ENCODE assay signal across 14 mouse cellular contexts in genomic region chr16:5382930-5383329, GRCm38 (mm10).
DNase-seq lines count a peak whose midpoint lies in the region; ATAC-seq lines count a peak whose summit lies in the region.
"Had no signal": no experiment of that assay in that cellular context is flagged by ENCODE, and none has a peak within 500 bp of the region (broad histone marks: within the 10 kb centered on the region; RNA-seq: fewer than 3 reads in every experiment).

No protein-coding gene starts in this region.

- WGBS in hindbrain, embryonic 15.5 days: 40% methylated on average over 4 of the region's 4 CpGs
- WGBS in hindbrain, embryonic 14.5 days: 41% methylated on average over 4 of the region's 4 CpGs
- 47% methylated on average over 4 of the region's 4 CpGs for WGBS in midbrain, embryonic 14.5 days

- H3K4me2 ChIP-seq in hindbrain, embryonic 15.5 days: no peak overlapping the region
- H3K4me2 ChIP-seq in hindbrain, embryonic 14.5 days (replicated peaks): no peak overlapping the region
- H3K4me2 ChIP-seq in midbrain, embryonic 14.5 days (ENCODE audit: low read length): no peak overlapping the region
- H3K4me2 ChIP-seq: intestine, embryonic 15.5 days; limb, embryonic 12.5 days had no signal

- H3K4me1 ChIP-seq in hindbrain, embryonic 15.5 days (replicated peaks): no peaks in the 10 kb centered on the region
- no peaks in the 10 kb centered on the region for H3K4me1 ChIP-seq in hindbrain, embryonic 14.5 days (replicated peaks; ENCODE audit: control insufficient read depth, insufficient read depth, low read length)
- no peaks in the 10 kb centered on the region for H3K4me1 ChIP-seq in midbrain, embryonic 14.5 days (ENCODE audit: control insufficient read depth, insufficient read depth, low read length)
- H3K4me1 ChIP-seq: intestine, embryonic 15.5 days had no signal

- no peak for DNase-seq in hindbrain, embryonic 14.5 days (ENCODE audit: low spot score)
- peak; percentile 44 for DNase-seq in right cerebral cortex, adult 18-20 months
- no peak for DNase-seq in right cerebral cortex, postnatal 4 days
- peak; percentile 16 for DNase-seq in midbrain, embryonic 14.5 days
- DNase-seq in urinary bladder, postnatal 14 days (ENCODE audit: low spot score): no peak
- no peak for DNase-seq in kidney, postnatal 14 days
- no peak for DNase-seq in kidney, postnatal 4 days
- DNase-seq: cerebellum, adult 2 months; embryo, embryonic 11 days; lung, adult 18-20 months; thymus, postnatal 14 days had no signal

- no peak overlapping the region for H3K4me3 ChIP-seq in hindbrain, embryonic 15.5 days
- no peak overlapping the region for H3K4me3 ChIP-seq in hindbrain, embryonic 14.5 days (replicated peaks; ENCODE audit: low read length)
- no peak overlapping the region for H3K4me3 ChIP-seq in midbrain, embryonic 14.5 days (replicated peaks; ENCODE audit: low read depth, low read length)
- H3K4me3 ChIP-seq: intestine, embryonic 15.5 days; limb, embryonic 12.5 days had no signal

- 0 out of 2 replicates have a peak, but pooled peaks have one; percentile 8 for ATAC-seq in hindbrain, embryonic 15.5 days (ENCODE audit: low FRiP score, low read depth)
- ATAC-seq in hindbrain, embryonic 14.5 days (ENCODE audit: low FRiP score): no peak
- no peak for ATAC-seq in midbrain, embryonic 14.5 days (ENCODE audit: low FRiP score, low TSS enrichment)
- ATAC-seq: intestine, embryonic 15.5 days had no signal

- H3K9ac ChIP-seq in hindbrain, embryonic 15.5 days: no peak overlapping the region
- H3K9ac ChIP-seq in hindbrain, embryonic 14.5 days: no peak overlapping the region
- no peak overlapping the region for H3K9ac ChIP-seq in midbrain, embryonic 14.5 days (replicated peaks; ENCODE audit: low read length)
- H3K9ac ChIP-seq: intestine, embryonic 15.5 days; limb, embryonic 12.5 days had no signal

- H3K9me3 ChIP-seq in hindbrain, embryonic 15.5 days: no peaks in the 10 kb centered on the region
- no peaks in the 10 kb centered on the region for H3K9me3 ChIP-seq in hindbrain, embryonic 14.5 days (ENCODE audit: control insufficient read depth, low read length)
- no peaks in the 10 kb centered on the region for H3K9me3 ChIP-seq in midbrain, embryonic 14.5 days (ENCODE audit: control insufficient read depth, low read length)
- H3K9me3 ChIP-seq: intestine, embryonic 15.5 days; limb, embryonic 12.5 days had no signal

- H3K27me3 ChIP-seq in hindbrain, embryonic 15.5 days: no peaks in the 10 kb centered on the region
- H3K27me3 ChIP-seq in hindbrain, embryonic 14.5 days (ENCODE audit: control insufficient read depth, insufficient read depth, low read length): no peaks in the 10 kb centered on the region
- H3K27me3 ChIP-seq in midbrain, embryonic 14.5 days (ENCODE audit: control insufficient read depth, insufficient read depth, low read length): no peaks in the 10 kb centered on the region
- H3K27me3 ChIP-seq: intestine, embryonic 15.5 days; limb, embryonic 12.5 days had no signal

- H3K27ac ChIP-seq in hindbrain, embryonic 15.5 days (replicated peaks): no peak overlapping the region
- no peak overlapping the region for H3K27ac ChIP-seq in hindbrain, embryonic 14.5 days
- H3K27ac ChIP-seq in midbrain, embryonic 14.5 days (replicated peaks; ENCODE audit: low read depth, low read length): 0 out of 2 replicates have a peak overlapping the region, but pooled peaks have one; percentile 9
- H3K27ac ChIP-seq: intestine, embryonic 15.5 days; limb, embryonic 12.5 days had no signal

- no peaks in the 10 kb centered on the region for H3K36me3 ChIP-seq in hindbrain, embryonic 15.5 days
- no peaks in the 10 kb centered on the region for H3K36me3 ChIP-seq in hindbrain, embryonic 14.5 days (replicated peaks; ENCODE audit: control insufficient read depth, insufficient read depth)
- H3K36me3 ChIP-seq in midbrain, embryonic 14.5 days (ENCODE audit: control insufficient read depth, insufficient read depth, low read length): no peaks in the 10 kb centered on the region
- H3K36me3 ChIP-seq: intestine, embryonic 15.5 days; limb, embryonic 12.5 days had no signal

Comparison
In these comparisons a context has a peak if more than half of its experiments do, and no peak if none do; other contexts are left out.
1. DNase-seq: peak in right cerebral cortex, adult 18-20 months (single experiment) and midbrain, embryonic 14.5 days (single experiment); none in hindbrain, embryonic 14.5 days (single experiment), right cerebral cortex, postnatal 4 days (single experiment), urinary bladder, postnatal 14 days (single experiment), kidney, postnatal 14 days (single experiment) and kidney, postnatal 4 days (0 of 2).